Mouse (Mus musculus): ENCODE measurements around the gene Exo5.

- TF ChIP-seq CTCF (IDR thresholded peaks at IDR 0.05), result peak; percentile 7; the same call in 1 of the 2 replicates
- TF ChIP-seq EP300 (IDR thresholded peaks at IDR 0.05), result no peak
Measured at GRCm38 (mm10) chr4:120894584-120894983, 30.2 kb downstream of the Exo5 start.

All from lung, postnatal 0 days (tissue).